Mouse (Mus musculus) lung, embryonic 14.5 days (tissue): Measurements from ENCODE around the gene Ppp1r14c. TPM values are rescaled to one million over a fixed set of nuclear protein-coding genes. Genes with fewer than 3 reads are reported as not detected.

Experiments used
- ATAC-seq: fragments of 200-750 bp; cut with Nextera tagmentation; 2 replicates; pipeline ENCODE4 v1.8.0; 2017; ENCODE audit warnings: mild to moderate bottlenecking, moderate TSS enrichment, moderate library complexity; ENCODE audit not compliant: insufficient read depth
- DNase-seq: peaks from one replicate; pipeline ENCODE4 v3.0.0-alpha.2; 2015
- H3K27ac ChIP-seq: fragments of 300-500 bp; sonication (generic); 2 replicates; pipeline ENCODE4 v1.5.1; 2014; ENCODE audit warnings: low read depth, mild to moderate bottlenecking, moderate library complexity
- H3K27me3 ChIP-seq: fragments of 300-500 bp; sonication (generic); 2 replicates; pipeline ENCODE4 v1.6.1; 2014; ENCODE audit warnings: low read length, control low read depth; ENCODE audit not compliant: insufficient read depth
- H3K36me3 ChIP-seq: fragments of 300-500 bp; sonication (generic); 2 replicates; pipeline ENCODE4 v1.6.1; 2014; ENCODE audit warnings: control low read depth; ENCODE audit not compliant: insufficient read depth
- H3K4me1 ChIP-seq: fragments of 300-500 bp; sonication (generic); 2 replicates; pipeline ENCODE4 v1.6.1; 2014; ENCODE audit warnings: antibody characterized with exemption, control low read depth; ENCODE audit not compliant: insufficient read depth
- H3K4me2 ChIP-seq: fragments of 300-500 bp; sonication (generic); 2 replicates; pipeline ENCODE4 v1.6.1; 2014; ENCODE audit warnings: mild to moderate bottlenecking
- H3K4me3 ChIP-seq: fragments of 300-500 bp; sonication (generic); 2 replicates; pipeline ENCODE4 v1.5.1; 2014; ENCODE audit warnings: low read depth, low read length
- H3K9ac ChIP-seq: fragments of 300-500 bp; sonication (generic); 2 replicates; pipeline ENCODE4 v1.6.1; 2014
- H3K9me3 ChIP-seq: fragments of 300-500 bp; sonication (generic); 2 replicates; pipeline ENCODE4 v1.6.1; 2016; ENCODE audit warnings: low read depth, low read length, control low read depth
- CTCF ChIP-seq: IDR thresholded peaks from 2 replicates; pipeline ENCODE4 v1.5.1; 2016; ENCODE audit warnings: antibody characterized with exemption, low read depth
- WGBS: fragments of 180-500 bp; shearing (Covaris S2); extraction: QIAGEN DNeasy Blood & Tissue Kit; methylation state at CpG from one replicate; pipeline ENCODE4 v1.1.7; 2014; 5-methylcytosine and 5-hydroxymethylcytosine counted together
- polyA plus RNA-seq: library from polyadenylated mRNA; unstranded; fragments of >200 nt; fragmentation: Nextera tagmentation; extraction: Ambion mirVana; gene quantifications from 2 replicates; pipeline ENCODE4 v1.2.1, GENCODE M21; 2014

The Ppp1r14c gene
- polyA plus RNA-seq, 1 experiment from 2014 or later = 36.9 TPM

GRCm38 (mm10) chr10:3411639-3412038 lies 45.8 kb downstream of the Ppp1r14c start:
- H3K27ac ChIP-seq = no peak overlapping the region

DNA sequence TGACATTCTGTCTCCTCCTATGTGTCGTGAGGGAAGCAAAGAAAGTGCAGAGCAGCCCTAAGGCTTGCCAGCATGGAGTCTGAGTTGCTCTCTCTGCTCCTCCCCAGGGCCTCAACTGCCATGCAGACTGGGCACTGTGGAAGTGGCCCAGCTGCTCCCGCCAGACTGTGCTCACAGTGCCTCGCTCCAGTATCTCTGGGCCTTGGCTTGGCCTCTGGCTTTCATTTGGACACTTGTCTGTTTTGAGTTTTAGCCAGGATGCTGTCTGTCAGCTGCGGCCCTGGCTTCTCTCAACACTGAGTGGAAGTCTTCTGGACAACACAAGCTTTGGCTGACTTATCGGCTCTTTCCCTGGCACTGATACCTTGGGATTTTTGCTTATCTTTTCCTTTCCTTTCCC lies 49.0 kb downstream of the Ppp1r14c start:
- 48% methylated on average over 5 of the region's 5 CpGs for WGBS

More at GRCm38 (mm10) chr10:3411639-3412038, 45.8 kb downstream of the Ppp1r14c start:
- Histone ChIP-seq H3K27me3 (no peaks in the 10 kb centered on the region), H3K9me3 (no peaks in the 10 kb centered on the region), H3K9ac (no peak overlapping the region), H3K4me3 (no peak overlapping the region), H3K4me1 (no peaks in the 10 kb centered on the region), H3K36me3 (no peaks in the 10 kb centered on the region), H3K4me2 (no peak overlapping the region)
- no peak for TF ChIP-seq CTCF
- ATAC-seq = no peak
- DNase-seq = no peak
- 55% methylated on average over 2 of the region's 2 CpGs for WGBS

GRCm38 (mm10) chr10:3416565-3416964 lies 50.7 kb downstream of the Ppp1r14c start:
- TF ChIP-seq CTCF = no peak
- Histone ChIP-seq H3K27ac (no peak overlapping the region), H3K27me3 (no peaks in the 10 kb centered on the region), H3K4me2 (no peak overlapping the region), H3K9ac (no peak overlapping the region), H3K4me3 (no peak overlapping the region), H3K4me1 (no peaks in the 10 kb centered on the region), H3K9me3 (no peaks in the 10 kb centered on the region), H3K36me3 (no peaks in the 10 kb centered on the region)
- DNase-seq = no peak
- WGBS = 47% methylated on average over 4 of the region's 4 CpGs
- ATAC-seq = no peak

More for the DNA sequence above, 49.0 kb downstream of the Ppp1r14c start:
- Histone ChIP-seq H3K27ac (no peak overlapping the region), H3K4me1 (no peaks in the 10 kb centered on the region), H3K36me3 (no peaks in the 10 kb centered on the region), H3K9ac (no peak overlapping the region), H3K4me3 (no peak overlapping the region), H3K9me3 (no peaks in the 10 kb centered on the region), H3K27me3 (no peaks in the 10 kb centered on the region), H3K4me2 (no peak overlapping the region)
- ATAC-seq (peak; percentile 73; the same call in 1 of the 2 replicates), DNase-seq (peak; percentile 44)
- no peak for TF ChIP-seq CTCF

- Histone ChIP-seq H3K4me2 (no peak overlapping the region), H3K4me3 (no peak overlapping the region), H3K9me3 (no peaks in the 10 kb centered on the region), H3K27me3 (no peaks in the 10 kb centered on the region), H3K27ac (no peak overlapping the region), H3K36me3 (no peaks in the 10 kb centered on the region), H3K4me1 (no peaks in the 10 kb centered on the region), H3K9ac (no peak overlapping the region)
- WGBS = 28% methylated on average over 4 of the region's 4 CpGs
- no peak for TF ChIP-seq CTCF
- ATAC-seq (no peak), DNase-seq (no peak)
Measured at GRCm38 (mm10) chr10:3417408-3417807, 51.6 kb downstream of the Ppp1r14c start.

- no peak for TF ChIP-seq CTCF
- ATAC-seq = no peak
- 0 out of 2 replicates have a peak, but pooled peaks cover 3% of the 10 kb centered on the region for H3K4me1 ChIP-seq
Measured at GRCm38 (mm10) chr10:3424016-3424415, 58.2 kb downstream of the Ppp1r14c start.

GRCm38 (mm10) chr10:3427689-3428399 lies 62.0 kb downstream of the Ppp1r14c start:
- ATAC-seq = peak; percentile 49
- no peaks in the 10 kb centered on the region for H3K27me3 ChIP-seq
- no peaks in the 10 kb centered on the region for H3K36me3 ChIP-seq
- 23% methylated on average over 3 of the region's 3 CpGs for WGBS
- no peak overlapping the region for H3K27ac ChIP-seq
- H3K9me3 ChIP-seq = no peaks in the 10 kb centered on the region
- TF ChIP-seq CTCF = no peak
- peak; percentile 73 for DNase-seq
- H3K4me1 ChIP-seq = 0 out of 2 replicates have a peak, but pooled peaks cover 3% of the 10 kb centered on the region
- H3K4me3 ChIP-seq = no peak overlapping the region
- H3K9ac ChIP-seq = no peak overlapping the region
- H3K4me2 ChIP-seq = no peak overlapping the region

More at GRCm38 (mm10) chr10:3424016-3424415, 58.2 kb downstream of the Ppp1r14c start:
- DNase-seq = no peak
- no peaks in the 10 kb centered on the region for H3K9me3 ChIP-seq
- no peaks in the 10 kb centered on the region for H3K36me3 ChIP-seq
- no peaks in the 10 kb centered on the region for H3K27me3 ChIP-seq
- H3K4me2 ChIP-seq = no peak overlapping the region
- no peak overlapping the region for H3K4me3 ChIP-seq
- H3K9ac ChIP-seq = no peak overlapping the region
- no peak overlapping the region for H3K27ac ChIP-seq

DNA sequence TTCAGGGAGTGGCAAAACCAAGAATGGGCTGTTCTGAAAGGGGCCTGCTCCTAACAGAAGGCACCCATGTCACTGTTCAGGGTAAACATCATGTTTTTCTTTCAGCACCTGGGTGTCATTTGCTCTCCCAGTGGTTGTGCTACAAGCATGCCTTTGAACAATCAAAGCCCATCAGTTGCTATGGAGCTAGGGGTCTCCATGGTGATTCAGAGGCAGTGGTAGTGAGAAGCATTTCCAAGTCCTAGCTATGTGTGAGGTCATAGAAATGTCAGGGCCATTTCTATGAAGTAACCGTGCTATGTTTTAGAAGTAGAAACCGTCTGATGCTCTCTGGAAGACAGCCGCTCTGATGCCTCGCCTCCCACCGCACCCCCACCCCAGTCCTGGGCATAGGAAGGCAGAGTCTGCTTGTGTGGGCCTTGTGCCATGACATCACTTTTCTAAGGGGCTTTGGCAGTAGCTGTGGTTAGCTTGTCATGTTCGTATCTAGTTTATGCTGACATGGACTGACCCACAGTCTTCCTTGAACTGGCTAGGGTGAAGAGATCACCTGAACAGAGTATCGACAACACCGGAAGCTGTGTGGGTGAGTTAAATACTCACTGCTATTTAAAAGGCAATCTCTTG lies 69.1 kb downstream of the Ppp1r14c start:
- ATAC-seq (no peak), DNase-seq (no peak)
- TF ChIP-seq CTCF = no peak
- H3K9me3 ChIP-seq = peaks cover 6% of the 10 kb centered on the region; the same call in 1 of the 2 replicates
- H3K4me1 ChIP-seq = no peaks in the 10 kb centered on the region
- no peaks in the 10 kb centered on the region for H3K36me3 ChIP-seq
- H3K27ac ChIP-seq = no peak overlapping the region
- H3K4me2 ChIP-seq = no peak overlapping the region
- no peak overlapping the region for H3K9ac ChIP-seq
- H3K27me3 ChIP-seq = no peaks in the 10 kb centered on the region
- no peak overlapping the region for H3K4me3 ChIP-seq
- WGBS = 86% methylated on average over 8 of the region's 8 CpGs
